Mouse (Mus musculus) erythroblast, embryonic 14.5 days (primary cell): Measurements from ENCODE around the gene Robo3. TPM values are rescaled to one million over a fixed set of nuclear protein-coding genes. Genes with fewer than 3 reads are reported as not detected.

ENCODE experiments used
- H3K27me3 ChIP-seq: 2 replicates; pipeline ENCODE4 v1.6.1; 2012; ENCODE audit warnings: inconsistent platforms; ENCODE audit not compliant: control insufficient read depth
- H3K36me3 ChIP-seq: 2 replicates; pipeline ENCODE4 v1.6.1; 2012; ENCODE audit warnings: mild to moderate bottlenecking, inconsistent platforms; ENCODE audit not compliant: control insufficient read depth
- H3K4me1 ChIP-seq: 2 replicates; pipeline ENCODE4 v1.6.1; 2012; ENCODE audit warnings: inconsistent platforms; ENCODE audit not compliant: control insufficient read depth
- H3K4me3 ChIP-seq: replicated peaks from 2 replicates; pipeline ENCODE3; 2012; ENCODE audit warnings: moderate library complexity, mild to moderate bottlenecking, inconsistent platforms
- H3K9me3 ChIP-seq: 2 replicates; pipeline ENCODE4 v1.6.1; 2012; ENCODE audit warnings: low read length, inconsistent platforms, mixed read lengths; ENCODE audit not compliant: control insufficient read depth
- GATA1 ChIP-seq: IDR thresholded peaks from 2 replicates; pipeline ENCODE4 v1.6.1; 2012; ENCODE audit warnings: low read length, inconsistent platforms, mixed read lengths
- TAL1 ChIP-seq: IDR thresholded peaks from 3 replicates; pipeline ENCODE4 v1.6.1; 2012; ENCODE audit warnings: low read length, inconsistent platforms, mixed read lengths
- polyA plus RNA-seq: library from polyadenylated mRNA; stranded (reverse); fragments of >175 nt; gene quantifications from 2 replicates; pipeline ENCODE4 v1.2.3, GENCODE M21; 2012

The Robo3 gene
- polyA plus RNA-seq, 1 experiment: 0.08 TPM

GRCm38 (mm10) chr9:37456481-37456910 is 23.4 kb upstream of the Robo3 start:
- H3K27me3 ChIP-seq: peaks cover 99% of the 10 kb centered on the region
- H3K9me3 ChIP-seq: no peaks in the 10 kb centered on the region
- H3K4me1 ChIP-seq: 0 out of 2 replicates have a peak, but pooled peaks cover 1% of the 10 kb centered on the region
- TF ChIP-seq TAL1 (no peak), GATA1 (no peak)
- no peak overlapping the region for H3K4me3 ChIP-seq
- no peaks in the 10 kb centered on the region for H3K36me3 ChIP-seq

GRCm38 (mm10) chr9:37455868-37456267 is 22.8 kb upstream of the Robo3 start:
- Histone ChIP-seq H3K9me3 (no peaks in the 10 kb centered on the region), H3K4me1 (0 out of 2 replicates have a peak, but pooled peaks cover 1% of the 10 kb centered on the region), H3K27me3 (peaks cover 96% of the 10 kb centered on the region), H3K36me3 (no peaks in the 10 kb centered on the region), H3K4me3 (no peak overlapping the region)
- TF ChIP-seq GATA1: no peak
- no peak for TF ChIP-seq TAL1

- H3K36me3 ChIP-seq: no peaks in the 10 kb centered on the region
- no peaks in the 10 kb centered on the region for H3K4me1 ChIP-seq
- TF ChIP-seq TAL1 (no peak), GATA1 (no peak)
- H3K27me3 ChIP-seq: peaks cover 90% of the 10 kb centered on the region
- H3K4me3 ChIP-seq: no peak overlapping the region
- H3K9me3 ChIP-seq: no peaks in the 10 kb centered on the region
Measured at GRCm38 (mm10) chr9:37454991-37455390, 21.9 kb upstream of the Robo3 start.

GRCm38 (mm10) chr9:37454011-37454492 is 21.0 kb upstream of the Robo3 start:
- H3K9me3 ChIP-seq: no peaks in the 10 kb centered on the region
- no peak overlapping the region for H3K4me3 ChIP-seq
- H3K36me3 ChIP-seq: no peaks in the 10 kb centered on the region
- TF ChIP-seq GATA1: no peak
- TF ChIP-seq TAL1: no peak
- peaks cover 83% of the 10 kb centered on the region for H3K27me3 ChIP-seq
- H3K4me1 ChIP-seq: no peaks in the 10 kb centered on the region

GRCm38 (mm10) chr9:37453328-37453727 is 20.3 kb upstream of the Robo3 start:
- H3K4me3 ChIP-seq: no peak overlapping the region
- no peaks in the 10 kb centered on the region for H3K36me3 ChIP-seq
- TF ChIP-seq GATA1: no peak
- no peak for TF ChIP-seq TAL1
- H3K27me3 ChIP-seq: peaks cover 78% of the 10 kb centered on the region
- no peaks in the 10 kb centered on the region for H3K9me3 ChIP-seq
- no peaks in the 10 kb centered on the region for H3K4me1 ChIP-seq

- Histone ChIP-seq H3K9me3 (no peaks in the 10 kb centered on the region), H3K4me1 (no peaks in the 10 kb centered on the region), H3K36me3 (no peaks in the 10 kb centered on the region), H3K27me3 (peaks cover 70% of the 10 kb centered on the region), H3K4me3 (no peak overlapping the region)
- TF ChIP-seq GATA1 (no peak), TAL1 (no peak)
Measured at GRCm38 (mm10) chr9:37452401-37452800, 19.4 kb upstream of the Robo3 start.

- no peak for TF ChIP-seq GATA1
- TF ChIP-seq TAL1: no peak
- no peaks in the 10 kb centered on the region for H3K9me3 ChIP-seq
- peaks cover 35% of the 10 kb centered on the region for H3K27me3 ChIP-seq
- no peaks in the 10 kb centered on the region for H3K4me1 ChIP-seq
- H3K36me3 ChIP-seq: no peaks in the 10 kb centered on the region
- H3K4me3 ChIP-seq: no peak overlapping the region
Measured at GRCm38 (mm10) chr9:37437772-37438735, 5.0 kb upstream of the Robo3 start.

- no peaks in the 10 kb centered on the region for H3K9me3 ChIP-seq
- H3K4me1 ChIP-seq: no peaks in the 10 kb centered on the region
- TF ChIP-seq GATA1 (no peak), TAL1 (no peak)
- peaks cover 60% of the 10 kb centered on the region for H3K27me3 ChIP-seq
- H3K4me3 ChIP-seq: no peak overlapping the region
- no peaks in the 10 kb centered on the region for H3K36me3 ChIP-seq
Measured at GRCm38 (mm10) chr9:37435616-37436015, 2.6 kb upstream of the Robo3 start.

GRCm38 (mm10) chr9:37434932-37435331 is 1.9 kb upstream of the Robo3 start:
- H3K4me3 ChIP-seq: no peak overlapping the region
- TF ChIP-seq TAL1: no peak
- no peak for TF ChIP-seq GATA1
- no peaks in the 10 kb centered on the region for H3K36me3 ChIP-seq
- H3K9me3 ChIP-seq: no peaks in the 10 kb centered on the region
- H3K27me3 ChIP-seq: peaks cover 65% of the 10 kb centered on the region
- no peaks in the 10 kb centered on the region for H3K4me1 ChIP-seq
